Mouse (Mus musculus): ENCODE measurements around the gene Ophn1.

Gene Ophn1

GRCm38 (mm10) chrX:98890406-98891116 lies at the start of gene Ophn1:
Ophn1 (minus strand) TSS chrX:98891025.
- peak; percentile 72 for DNase-seq

- peak; percentile 93 for DNase-seq
Observed at GRCm38 (mm10) chrX:98937555-98938294, 46.9 kb upstream of the Ophn1 start.

GRCm38 (mm10) chrX:98936707-98937554 lies 46.1 kb upstream of the Ophn1 start:
- peak; percentile 97 for DNase-seq

GRCm38 (mm10) chrX:98936101-98936500 lies 45.3 kb upstream of the Ophn1 start, which contains the start of gene Yipf6:
Yipf6 (plus strand) TSS chrX:98936316.
- DNase-seq: no peak

GRCm38 (mm10) chrX:98919423-98919822 lies 28.6 kb upstream of the Ophn1 start:
- peak; percentile 5 for DNase-seq

- no peak for DNase-seq
Observed at GRCm38 (mm10) chrX:98908910-98909309, 18.1 kb upstream of the Ophn1 start.

- DNase-seq: no peak
Observed at GRCm38 (mm10) chrX:98904226-98904625, 13.4 kb upstream of the Ophn1 start.

- peak; percentile 48 for DNase-seq
Observed at GRCm38 (mm10) chrX:98898307-98898706, 7.5 kb upstream of the Ophn1 start.

- no peak for DNase-seq
Observed at GRCm38 (mm10) chrX:98890072-98890405, 786 bp downstream of the Ophn1 start.

- no peak for DNase-seq
Observed at GRCm38 (mm10) chrX:98881983-98882382, 8.8 kb downstream of the Ophn1 start.

- no peak for DNase-seq
Observed at GRCm38 (mm10) chrX:98881085-98881484, 9.7 kb downstream of the Ophn1 start.

GRCm38 (mm10) chrX:98880314-98880713 lies 10.5 kb downstream of the Ophn1 start:
- no peak for DNase-seq

GRCm38 (mm10) chrX:98875144-98875543 lies 15.7 kb downstream of the Ophn1 start:
- no peak for DNase-seq

GRCm38 (mm10) chrX:98874086-98874485 lies 16.7 kb downstream of the Ophn1 start:
- no peak for DNase-seq

GRCm38 (mm10) chrX:98872064-98872463 lies 18.8 kb downstream of the Ophn1 start:
- no peak for DNase-seq

GRCm38 (mm10) chrX:98870541-98870940 lies 20.3 kb downstream of the Ophn1 start:
- no peak for DNase-seq

GRCm38 (mm10) chrX:98869735-98870134 lies 21.1 kb downstream of the Ophn1 start:
- no peak for DNase-seq

GRCm38 (mm10) chrX:98869165-98869564 lies 21.7 kb downstream of the Ophn1 start:
- DNase-seq: no peak

- DNase-seq: no peak
Observed at GRCm38 (mm10) chrX:98860167-98860566, 30.7 kb downstream of the Ophn1 start.

- DNase-seq: no peak
Observed at GRCm38 (mm10) chrX:98856046-98856445, 34.8 kb downstream of the Ophn1 start.

GRCm38 (mm10) chrX:98850869-98851268 lies 40.0 kb downstream of the Ophn1 start:
- no peak for DNase-seq

- no peak for DNase-seq
Observed at GRCm38 (mm10) chrX:98841606-98842005, 49.2 kb downstream of the Ophn1 start.

- no peak for DNase-seq
Observed at GRCm38 (mm10) chrX:98835989-98836388, 54.8 kb downstream of the Ophn1 start.

Measured in kidney, adult 18-20 months (tissue).